Mouse (Mus musculus): ENCODE data around the gene Gprin2.
A peak's percentile ranks its signal among the peaks of the same experiment; 100 is the strongest.

Gene Gprin2

GRCm38 (mm10) chr14:34200738-34201230, 669 bp downstream of the Gprin2 start:
- DNase-seq, result peak; percentile 74

- DNase-seq, result peak in 1 of 2 experiments; percentile 34
These were observed 4.7 kb downstream of the Gprin2 start for GRCm38 (mm10) chr14:34196706-34197105.

GRCm38 (mm10) chr14:34195466-34195865, 6.0 kb downstream of the Gprin2 start:
- peak; percentile 67 to 82 for DNase-seq

- DNase-seq, result no peak
These were observed 7.6 kb downstream of the Gprin2 start for GRCm38 (mm10) chr14:34193879-34194278.

GRCm38 (mm10) chr14:34190361-34190760, 11.1 kb downstream of the Gprin2 start:
- DNase-seq, result no peak

GRCm38 (mm10) chr14:34188629-34189028, 12.8 kb downstream of the Gprin2 start:
- peak; percentile 67 to 68 for DNase-seq

- DNase-seq, result no peak
These were observed 18.4 kb downstream of the Gprin2 start for GRCm38 (mm10) chr14:34183101-34183500.

DNA sequence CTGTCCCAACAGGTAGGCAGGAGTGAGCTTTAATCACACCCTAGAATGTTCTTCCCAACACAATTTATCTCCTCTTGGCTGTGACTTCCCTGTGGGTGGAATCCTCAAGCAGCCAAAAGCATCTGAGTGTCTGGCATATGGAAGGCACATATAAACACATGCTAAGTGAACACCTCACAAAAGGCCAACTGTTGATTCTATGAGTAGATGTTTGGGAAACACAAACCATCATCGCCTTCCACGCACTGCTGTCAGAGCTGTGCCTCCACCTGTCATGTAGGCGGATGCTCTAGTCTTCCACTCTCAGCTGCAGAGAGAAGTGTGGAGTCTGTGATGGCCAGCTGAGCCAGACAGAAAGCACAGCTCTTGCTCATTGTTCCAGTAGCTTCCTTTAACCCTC, 22.1 kb downstream of the Gprin2 start:
- DNase-seq, result no peak

GRCm38 (mm10) chr14:34171107-34171506, 30.3 kb downstream of the Gprin2 start:
- DNase-seq, result no peak

DNA sequence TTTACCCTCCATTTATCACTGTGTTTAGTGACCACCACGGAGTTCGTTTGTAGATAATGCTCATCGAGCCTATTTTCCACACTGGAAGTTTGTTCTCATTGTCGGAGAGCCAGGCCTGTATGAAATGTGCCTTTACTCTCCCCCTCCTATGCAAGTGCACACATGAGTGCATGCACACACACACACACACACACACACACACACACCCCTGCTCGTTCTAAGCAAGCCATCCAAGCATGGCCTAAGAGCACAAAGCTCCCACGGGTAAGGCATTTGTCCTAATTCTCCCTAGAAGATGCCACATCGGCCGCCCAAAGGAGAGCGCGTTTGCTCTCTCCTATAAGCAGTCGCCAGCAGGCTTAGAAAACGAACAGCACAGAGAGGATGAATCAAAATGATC, 45.7 kb downstream of the Gprin2 start:
- DNase-seq, result no peak

DNA sequence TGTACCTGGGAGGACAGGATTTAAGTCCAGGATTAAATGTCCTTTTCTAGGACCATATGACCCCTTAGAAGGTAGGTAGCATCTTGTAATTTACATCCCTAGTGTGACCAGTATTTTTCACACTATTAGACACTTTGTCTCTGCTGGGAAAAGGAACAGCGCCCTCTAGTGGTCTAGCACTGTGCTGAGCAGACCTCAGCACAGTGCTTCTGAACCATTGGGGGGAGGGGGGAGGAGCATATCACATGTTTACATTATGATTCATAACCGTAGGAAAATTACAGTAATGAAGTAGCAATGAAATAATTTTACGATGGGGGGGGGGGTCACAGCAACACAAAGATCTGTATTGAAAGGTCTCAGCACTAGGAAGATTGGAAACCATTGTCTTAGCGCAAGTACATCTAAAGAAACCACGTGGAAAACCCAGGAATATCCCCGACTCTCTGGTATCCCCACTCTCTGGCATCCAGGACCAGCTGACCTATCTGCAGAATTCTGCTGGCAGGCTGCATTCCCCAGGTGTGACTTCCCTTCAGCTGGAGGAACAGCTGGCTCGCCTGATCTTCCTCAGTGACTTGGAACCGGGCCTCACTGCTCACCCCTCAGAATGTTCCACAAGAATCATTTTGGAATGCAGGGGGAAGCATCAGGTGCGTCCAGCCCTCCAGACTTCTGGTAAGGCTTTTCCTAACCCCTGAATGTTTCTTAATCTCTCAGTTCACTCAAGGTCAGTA, 46.7 kb downstream of the Gprin2 start:
- DNase-seq, result peak; percentile 86 to 91

DNA sequence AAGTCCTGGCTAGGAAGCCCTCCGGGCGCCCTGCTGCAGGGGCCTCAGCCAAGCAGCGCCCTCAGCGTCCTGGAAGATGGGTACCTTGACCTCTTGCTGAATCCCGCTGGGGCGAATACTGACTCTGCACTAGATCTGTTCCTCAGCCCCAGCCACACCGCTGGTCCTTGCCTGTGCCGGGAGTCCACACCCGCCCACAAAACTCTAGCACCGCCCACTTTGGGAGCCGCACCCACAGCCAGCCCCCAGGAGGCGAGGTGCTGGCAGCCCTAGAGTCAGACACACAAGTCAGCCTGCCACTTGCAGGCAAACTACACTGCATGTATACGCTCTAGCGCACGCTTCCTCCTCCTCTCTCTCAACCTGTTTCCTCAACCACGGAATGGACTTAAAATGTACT, 49.1 kb downstream of the Gprin2 start, which contains the start of gene Npy4r:
Gene Npy4r (minus strand): TSS at position 148 of the 400 bp plus-strand sequence.
- peak; percentile 17 to 39 for DNase-seq

GRCm38 (mm10) chr14:34142915-34143314, 58.5 kb downstream of the Gprin2 start:
- no peak for DNase-seq

DNA sequence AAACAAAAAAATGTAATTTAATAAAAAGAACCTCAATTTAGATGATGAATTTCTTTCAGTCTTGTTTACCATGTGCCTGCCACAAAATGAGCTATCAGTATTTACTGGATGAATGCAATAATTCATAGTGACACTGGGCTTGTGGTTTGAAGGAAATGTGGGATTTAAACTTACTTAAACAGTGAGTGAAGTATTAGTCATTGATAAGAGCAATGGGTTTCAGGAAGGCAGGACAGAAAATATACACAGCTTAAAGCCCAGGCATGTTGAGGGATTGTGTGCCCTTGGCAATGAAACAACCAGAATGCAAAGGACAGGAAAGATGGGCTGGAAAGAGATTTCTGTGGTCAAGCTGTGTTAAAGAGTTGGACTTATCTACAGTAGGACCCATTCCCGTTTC, 59.1 kb downstream of the Gprin2 start:
- DNase-seq, result no peak

- DNase-seq, result no peak
These were observed 61.5 kb downstream of the Gprin2 start for GRCm38 (mm10) chr14:34139671-34140664.
